Mouse (Mus musculus): Measurements from ENCODE around the gene Eif5b.

The Eif5b gene

DNA sequence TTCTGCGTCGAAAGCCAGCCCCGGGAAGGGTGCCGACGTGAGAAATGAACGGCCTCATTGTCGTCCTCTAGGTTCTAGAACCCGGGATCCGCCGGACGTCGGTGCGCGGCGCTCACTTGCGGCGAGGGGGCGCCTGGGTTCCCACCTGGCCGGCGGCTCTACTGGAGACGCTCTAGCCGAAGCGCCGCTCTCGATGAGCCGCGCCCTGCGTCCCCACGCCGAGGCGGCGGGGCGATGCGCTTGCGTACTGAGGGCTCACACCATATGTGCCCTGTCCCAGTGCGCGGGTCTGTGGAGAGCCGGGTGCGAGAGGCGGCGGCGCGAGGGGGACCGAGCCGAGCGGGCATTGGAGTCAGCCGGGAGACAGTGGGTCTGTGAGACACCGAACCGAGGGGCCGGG lies at the start of gene Eif5b, which contains the start of gene Txndc9:
Gene Eif5b (plus strand): TSS at position 144 of the 400 bp plus-strand sequence.
Gene Txndc9 (minus strand): TSS at position 27 of the 400 bp plus-strand sequence.
- ChIA-PET POLR2A (interaction anchor here in 2 of 4 experiments (0.9 to 2.5 kb wide), 6 partner anchors 11 to 133 kb away, joined by 3 to 15 read pairs (median 5); partner anchors contain the start of genes Mitd1 (in 2 of the 2) and Mrpl30 (in 2 of the 2)), CTCF (no interaction called here)

DNA sequence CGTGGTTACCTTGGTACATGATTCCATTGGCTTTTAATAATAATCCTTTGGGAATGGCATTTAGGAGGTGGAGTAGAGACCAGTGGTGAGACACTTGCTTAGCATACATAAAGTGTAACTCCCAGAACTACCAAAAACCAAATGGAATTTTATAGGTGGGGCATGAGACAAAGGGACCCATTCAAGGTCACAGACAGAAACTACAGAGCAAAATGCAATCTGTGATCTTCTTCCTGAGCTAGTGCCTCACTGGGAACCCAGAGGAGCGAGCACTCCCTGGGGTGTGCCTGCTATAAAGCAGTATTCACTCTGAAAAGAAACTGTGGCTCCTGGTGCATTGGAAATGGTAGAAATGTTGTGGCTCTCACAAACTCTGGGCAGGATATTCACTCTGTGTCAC lies 48.9 kb upstream of the Eif5b start:
- ChIA-PET CTCF (interaction anchor here in 1 of 4 experiments (1.7 kb wide), 1 partner anchor 16 kb away, joined by 6 read pairs; no protein-coding TSS in a partner anchor), POLR2A (interaction anchor here in 2 of 4 experiments (0.6 to 1.4 kb wide), 4 partner anchors 12 to 48 kb away, joined by 3 to 5 read pairs (median 4); no protein-coding TSS in a partner anchor)

DNA sequence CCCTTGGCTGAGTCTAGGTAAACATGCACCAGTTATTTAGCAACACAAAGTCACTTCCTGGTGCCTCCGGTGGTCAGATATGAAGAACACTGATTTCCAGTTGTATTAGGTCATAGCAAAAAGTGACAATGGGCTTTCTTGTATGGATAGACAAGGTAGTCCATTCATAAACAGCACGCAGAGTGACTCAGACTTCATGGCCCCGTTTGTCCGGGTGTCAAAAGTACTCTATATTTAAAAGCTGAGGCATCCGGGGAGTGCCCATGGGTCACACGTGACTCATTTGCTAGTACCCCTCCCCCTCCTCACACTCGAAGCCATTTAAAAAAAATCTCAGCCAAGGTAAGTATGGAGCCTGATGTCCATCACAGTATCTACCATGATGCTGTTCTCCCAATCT lies 43.0 kb upstream of the Eif5b start:
- ChIA-PET CTCF (interaction anchor here in 1 of 4 experiments (1.1 to 1.2 kb wide), 2 partner anchors 11 to 833 kb away, joined by 3 to 7 read pairs; no protein-coding TSS in a partner anchor), POLR2A (interaction anchor here in 1 of 4 experiments (1.4 kb wide), 1 partner anchor 22 kb away, joined by 3 read pairs; no protein-coding TSS in a partner anchor)

- CTCF ChIA-PET = interaction anchor here in 1 of 4 experiments (1.2 kb wide), 1 partner anchor 832 kb away, joined by 3 read pairs; no protein-coding TSS in a partner anchor
- POLR2A ChIA-PET = interaction anchor here in 1 of 4 experiments (1.4 kb wide), 1 partner anchor 22 kb away, joined by 3 read pairs; no protein-coding TSS in a partner anchor
These were observed 42.6 kb upstream of the Eif5b start for GRCm38 (mm10) chr1:37955251-37955650.

GRCm38 (mm10) chr1:37956690-37957431 lies 40.9 kb upstream of the Eif5b start:
- CTCF ChIA-PET = interaction anchor here in 1 of 4 experiments (0.8 kb wide), 1 partner anchor 53 kb away, joined by 3 read pairs; no protein-coding TSS in a partner anchor
- POLR2A ChIA-PET = interaction anchor here in 1 of 4 experiments (0.7 kb wide), 1 partner anchor 33 kb away, joined by 3 read pairs; no protein-coding TSS in a partner anchor

DNA sequence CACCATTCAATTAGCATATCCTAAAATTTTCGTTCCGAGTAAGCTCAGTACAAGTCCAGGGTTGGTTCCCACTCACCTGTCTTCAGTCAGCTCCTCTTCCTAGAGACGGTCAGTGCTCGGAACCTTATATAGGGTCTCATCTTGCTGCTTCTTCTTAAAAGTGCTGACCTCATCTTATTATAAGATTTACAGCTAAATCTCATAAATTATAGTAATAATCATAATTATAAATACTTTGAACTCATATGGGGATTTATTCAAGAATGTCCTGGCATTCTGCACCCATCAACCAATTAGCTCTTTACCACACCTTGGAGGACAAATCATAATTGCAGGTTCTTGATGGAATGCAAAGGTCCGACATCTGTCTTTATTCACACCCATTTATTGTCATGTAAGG lies 40.2 kb upstream of the Eif5b start, which contains the start of gene Lyg1:
Gene Lyg1 (minus strand): TSS at position 101 of the 400 bp plus-strand sequence.
- ChIA-PET CTCF (interaction anchor here in 2 of 4 experiments (0.6 to 0.7 kb wide), 2 partner anchors 26 to 103 kb away, joined by 3 to 18 read pairs; no protein-coding TSS in a partner anchor), POLR2A (interaction anchor here in 2 of 4 experiments (0.6 to 1.1 kb wide), 4 partner anchors 11 to 155 kb away, joined by 3 to 7 read pairs (median 4); no protein-coding TSS in a partner anchor)

DNA sequence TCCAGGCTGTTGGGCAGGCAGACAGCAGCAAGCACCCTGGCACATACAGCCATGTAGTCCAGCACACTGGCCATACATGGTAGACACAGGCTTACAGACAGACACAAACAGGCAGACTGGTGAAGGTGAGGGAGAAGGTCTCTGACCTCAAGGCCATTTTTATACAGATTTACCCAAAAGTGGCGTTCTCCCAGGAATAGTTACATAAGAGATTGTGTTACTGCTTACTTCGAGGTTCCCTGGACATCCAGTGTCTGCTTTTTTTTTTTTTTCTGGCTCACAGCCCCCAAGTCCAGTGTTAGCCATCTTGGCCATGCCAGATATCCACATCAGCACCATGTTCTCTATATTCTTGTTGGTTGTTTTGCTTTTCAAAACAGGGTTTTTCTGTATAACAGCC lies 39.3 kb upstream of the Eif5b start:
- ChIA-PET CTCF (interaction anchor here in 1 of 4 experiments (1.5 kb wide), 1 partner anchor 11 kb away, joined by 3 read pairs; no protein-coding TSS in a partner anchor), POLR2A (interaction anchor here in 1 of 4 experiments (1.1 kb wide), 1 partner anchor 12 kb away, joined by 3 read pairs; no protein-coding TSS in a partner anchor)

- ChIA-PET POLR2A (interaction anchor here in 1 of 4 experiments (1.2 to 1.4 kb wide), 2 partner anchors 8 to 36 kb away, joined by 3 to 4 read pairs; no protein-coding TSS in a partner anchor), CTCF (interaction anchor here in 1 of 4 experiments (1.5 kb wide), 1 partner anchor 10 kb away, joined by 3 read pairs; no protein-coding TSS in a partner anchor)
These were observed 38.3 kb upstream of the Eif5b start for GRCm38 (mm10) chr1:37959486-37959885.

DNA sequence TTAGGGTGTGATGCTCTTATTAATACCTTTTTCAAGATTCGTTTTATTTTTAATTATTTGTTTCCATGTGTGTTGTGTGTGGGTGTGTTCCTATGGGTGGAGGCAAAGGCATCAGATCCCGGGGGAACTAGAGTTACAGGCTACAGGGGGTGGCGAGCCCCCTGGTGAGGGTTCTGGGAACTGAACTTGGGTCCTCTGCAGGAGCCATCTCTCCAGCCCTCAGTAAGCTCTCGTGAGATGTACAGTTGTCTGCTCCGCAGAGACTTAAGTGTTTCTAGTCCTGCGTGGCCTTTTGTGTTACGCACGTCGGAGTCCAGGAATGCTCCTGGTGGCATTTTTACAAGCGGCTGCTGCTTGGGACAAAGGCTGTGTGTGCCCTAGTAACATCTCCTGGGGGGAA lies 32.2 kb upstream of the Eif5b start:
- CTCF ChIA-PET = interaction anchor here (0.6 to 2.4 kb wide), 20 partner anchors 11 to 1111 kb away, joined by 3 to 11 read pairs (median 4); no protein-coding TSS in a partner anchor
- POLR2A ChIA-PET = interaction anchor here in 3 of 4 experiments (0.7 to 1.4 kb wide), 11 partner anchors 31 to 101 kb away, joined by 3 to 5 read pairs (median 4); partner anchors contain the start of genes Mitd1 (in 1 of the 3) and Mrpl30 (in 1 of the 3)

GRCm38 (mm10) chr1:37968746-37969145 lies 29.1 kb upstream of the Eif5b start:
- ChIA-PET POLR2A (interaction anchor here in 2 of 4 experiments (1.3 to 1.6 kb wide), 2 partner anchors 27 to 34 kb away, joined by 3 read pairs; no protein-coding TSS in a partner anchor), CTCF (interaction anchor here in 2 of 4 experiments (1.2 to 1.8 kb wide), 3 partner anchors 9 to 65 kb away, joined by 3 to 4 read pairs (median 3); no protein-coding TSS in a partner anchor)

- ChIA-PET CTCF (no interaction called here), POLR2A (no interaction called here)
These were observed 26.3 kb upstream of the Eif5b start for GRCm38 (mm10) chr1:37971520-37971919.

DNA sequence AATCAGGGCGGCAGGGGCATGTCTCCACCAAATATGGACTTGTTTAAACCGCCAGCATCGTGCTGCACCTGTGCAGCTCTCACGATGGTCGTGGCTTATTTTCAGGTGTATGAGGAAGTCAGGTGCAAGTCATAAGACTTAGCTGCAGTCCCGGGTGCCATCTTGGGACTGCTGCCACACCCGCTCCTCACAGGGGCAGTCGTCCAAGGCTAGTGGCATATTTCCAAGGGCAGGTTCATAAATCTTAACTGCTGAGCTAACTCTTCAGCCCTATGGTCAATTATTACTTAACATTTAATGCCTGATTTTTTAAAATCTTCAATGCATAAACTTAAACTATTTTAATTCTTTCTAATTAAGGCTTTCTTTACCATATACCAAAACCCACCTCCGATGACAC lies 21.1 kb upstream of the Eif5b start:
- CTCF ChIA-PET = interaction anchor here in 2 of 4 experiments (0.8 to 1.3 kb wide), 2 partner anchors 9 kb away, joined by 7 to 8 read pairs; no protein-coding TSS in a partner anchor
- POLR2A ChIA-PET = interaction anchor here in 2 of 4 experiments (0.8 to 1.6 kb wide), 6 partner anchors 9 to 104 kb away, joined by 3 to 6 read pairs (median 4); no protein-coding TSS in a partner anchor

GRCm38 (mm10) chr1:37977303-37977702 lies 20.5 kb upstream of the Eif5b start:
- CTCF ChIA-PET = interaction anchor here (0.6 to 1.3 kb wide), 8 partner anchors 8 to 883 kb away, joined by 3 to 17 read pairs (median 5); no protein-coding TSS in a partner anchor
- POLR2A ChIA-PET = interaction anchor here in 2 of 4 experiments (0.7 to 1.6 kb wide), 7 partner anchors 9 to 105 kb away, joined by 3 to 6 read pairs (median 4); no protein-coding TSS in a partner anchor

GRCm38 (mm10) chr1:37984326-37984725 lies 13.5 kb upstream of the Eif5b start:
- POLR2A ChIA-PET = interaction anchor here in 1 of 4 experiments (1.3 kb wide), 1 partner anchor 14 kb away, joined by 3 read pairs; no protein-coding TSS in a partner anchor
- CTCF ChIA-PET = no interaction called here

GRCm38 (mm10) chr1:37985764-37986323 lies 12.0 kb upstream of the Eif5b start:
- CTCF ChIA-PET = interaction anchor here (0.6 to 1.5 kb wide), 30 partner anchors 8 to 813 kb away, joined by 3 to 21 read pairs (median 4); partner anchors contain the start of gene Lipt1 (in 1 of the 4)

DNA sequence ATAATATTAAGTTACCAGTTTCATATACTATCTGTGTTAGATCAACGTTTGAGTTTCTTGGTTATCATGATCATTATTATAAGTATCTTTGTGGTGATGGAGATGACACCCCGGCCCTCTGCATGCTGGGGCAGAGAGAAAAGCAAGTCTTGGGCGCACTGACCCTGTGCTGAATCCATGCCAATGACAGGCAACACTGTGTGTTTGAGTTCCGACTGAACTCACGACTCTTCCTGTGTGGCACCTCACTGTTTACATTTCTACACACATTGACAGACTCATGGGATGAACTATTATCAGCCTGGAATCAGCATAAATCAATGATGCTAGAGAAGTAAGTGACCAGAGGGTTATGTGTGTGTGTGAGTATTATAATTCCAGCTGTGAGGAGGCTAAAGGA lies 10.0 kb upstream of the Eif5b start:
- CTCF ChIA-PET = no interaction called here
- POLR2A ChIA-PET = interaction anchor here in 1 of 4 experiments (1.3 kb wide), 1 partner anchor 30 kb away, joined by 3 read pairs; no protein-coding TSS in a partner anchor

More at GRCm38 (mm10) chr1:37985764-37986323, 12.0 kb upstream of the Eif5b start:
- POLR2A ChIA-PET = interaction anchor here in 3 of 4 experiments (0.6 to 1.9 kb wide), 13 partner anchors 9 to 144 kb away, joined by 3 to 14 read pairs (median 3); partner anchors contain the start of genes Mitd1 (in 1 of the 3) and Mrpl30 (in 1 of the 3)

DNA sequence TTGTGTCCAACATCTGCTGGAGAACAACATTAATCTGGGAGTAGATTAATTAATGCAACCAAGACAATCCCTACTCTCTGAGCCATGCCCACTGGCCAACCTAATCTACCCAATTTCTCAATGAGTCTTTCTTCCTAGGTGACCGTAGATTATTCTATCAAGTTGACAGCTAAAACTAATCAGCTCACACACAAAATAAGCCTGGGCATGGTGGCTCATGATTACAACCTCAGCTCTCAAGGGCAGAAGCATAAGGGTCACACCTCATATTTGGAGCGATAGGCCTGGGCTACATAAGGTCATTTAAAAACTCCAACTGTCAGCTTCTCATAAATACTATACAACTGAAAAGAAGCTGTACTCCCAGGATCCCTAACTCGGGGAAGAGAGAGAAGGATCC lies 1.6 kb upstream of the Eif5b start:
- ChIA-PET POLR2A (interaction anchor here in 3 of 4 experiments (0.6 to 3.1 kb wide), 46 partner anchors 8 to 790 kb away, joined by 3 to 15 read pairs (median 4); partner anchors contain the start of genes Lipt1 (in 2 of the 3), Mitd1 (in 2 of the 3), Mrpl30 (in 2 of the 3) and Rev1 (in 1 of the 3)), CTCF (interaction anchor here in 2 of 4 experiments (0.6 to 1.3 kb wide), 4 partner anchors 10 to 1485 kb away, joined by 3 to 4 read pairs (median 4); no protein-coding TSS in a partner anchor)
